Mouse (Mus musculus) spleen, embryonic (tissue): ENCODE results near the gene Wnt4.

Experiments
- CTCF ChIA-PET: fragments of 350-600 bp; sonication (Branson Sonifier 250); formaldehyde crosslinking; loops from one replicate; lab custom pipeline; 2022; lab: Charles Lee

Gene Wnt4

DNA sequence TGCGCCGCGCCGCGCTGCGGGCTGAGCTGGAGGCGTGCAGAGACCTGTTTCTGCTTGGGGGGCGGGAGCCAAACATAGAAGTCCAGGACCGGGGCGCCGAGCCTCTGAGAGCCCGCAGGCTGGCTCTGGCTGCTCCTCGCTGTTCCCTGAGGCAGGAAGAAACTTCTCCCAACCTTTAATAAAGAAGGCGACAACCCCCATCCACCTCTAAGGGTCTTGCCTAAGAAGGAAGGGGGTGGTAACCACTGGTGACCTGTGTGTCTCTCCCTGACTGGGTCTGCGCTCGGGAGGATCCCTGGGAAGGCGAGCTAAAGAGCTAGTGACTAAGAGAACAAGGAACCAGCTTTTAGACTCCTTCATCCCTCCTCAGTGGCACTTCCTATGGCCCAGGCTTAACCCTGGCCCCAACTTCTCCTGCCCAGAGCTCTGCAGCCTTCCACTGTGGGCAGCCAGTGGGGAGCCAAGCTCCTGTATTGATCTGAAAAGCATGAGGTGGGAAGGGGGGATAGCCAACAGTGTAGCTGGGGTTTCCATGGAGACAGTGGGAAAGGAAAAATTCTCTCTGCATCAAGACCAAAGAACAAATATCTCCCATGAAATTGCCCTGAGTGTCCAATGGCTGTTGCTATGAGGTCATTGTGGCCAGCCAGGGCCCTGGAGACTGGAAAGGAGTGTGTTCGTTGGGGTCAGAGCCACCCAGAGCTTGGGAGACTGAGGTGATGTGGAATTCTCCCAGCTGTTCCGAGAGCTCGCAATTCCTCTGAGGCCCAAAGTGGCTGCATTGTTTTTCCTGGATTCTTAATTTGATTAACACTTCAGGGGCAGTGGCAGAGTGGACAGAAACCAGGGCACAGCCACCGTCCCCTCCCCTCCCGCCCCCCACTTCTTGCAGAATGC, 1.1 kb downstream of the Wnt4 start:
- CTCF ChIA-PET = no interaction called here

DNA sequence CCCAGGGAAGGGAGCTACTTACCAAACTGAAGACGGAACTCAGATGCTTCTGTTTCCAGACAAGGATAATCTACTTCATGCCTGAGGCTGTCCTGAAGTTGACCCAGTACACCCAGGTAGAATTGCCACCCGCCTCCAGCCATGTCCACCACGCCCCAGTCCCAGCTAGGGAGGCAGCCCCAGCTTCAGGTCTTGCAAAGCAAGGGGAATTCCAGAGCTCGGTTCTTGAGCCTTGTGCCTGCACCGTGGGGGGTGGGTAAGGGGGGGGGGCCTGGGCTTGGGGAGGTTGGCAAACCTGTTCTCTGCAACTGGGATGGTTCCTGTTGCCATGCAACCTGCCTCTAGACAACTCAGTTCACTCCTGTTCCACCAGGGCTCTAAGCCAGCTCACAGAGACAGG, 2.1 kb downstream of the Wnt4 start:
- CTCF ChIA-PET = no interaction called here

DNA sequence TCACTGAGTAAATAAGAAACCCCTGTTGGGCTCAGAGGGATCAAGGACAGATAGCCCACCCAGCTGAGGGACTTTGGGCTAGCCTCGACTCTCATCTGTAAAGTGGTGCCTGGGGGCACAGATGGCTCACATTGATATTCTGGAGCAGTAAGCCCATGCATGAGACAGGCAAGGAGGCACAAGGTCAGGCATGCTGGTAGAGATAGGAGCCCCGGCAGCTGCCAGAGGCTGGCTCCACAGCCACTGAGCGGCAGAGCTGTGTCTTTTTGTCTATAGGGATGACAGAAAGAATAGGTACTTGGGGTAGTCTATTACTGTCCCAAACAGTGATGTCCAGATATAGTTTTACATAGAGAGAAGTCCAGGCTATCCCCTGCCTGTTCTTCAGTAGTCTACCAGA, 4.0 kb downstream of the Wnt4 start:
- CTCF ChIA-PET = interaction anchor here (0.6 kb wide), 1 partner anchor 18 kb away, joined by 3 read pairs; no protein-coding TSS in a partner anchor

DNA sequence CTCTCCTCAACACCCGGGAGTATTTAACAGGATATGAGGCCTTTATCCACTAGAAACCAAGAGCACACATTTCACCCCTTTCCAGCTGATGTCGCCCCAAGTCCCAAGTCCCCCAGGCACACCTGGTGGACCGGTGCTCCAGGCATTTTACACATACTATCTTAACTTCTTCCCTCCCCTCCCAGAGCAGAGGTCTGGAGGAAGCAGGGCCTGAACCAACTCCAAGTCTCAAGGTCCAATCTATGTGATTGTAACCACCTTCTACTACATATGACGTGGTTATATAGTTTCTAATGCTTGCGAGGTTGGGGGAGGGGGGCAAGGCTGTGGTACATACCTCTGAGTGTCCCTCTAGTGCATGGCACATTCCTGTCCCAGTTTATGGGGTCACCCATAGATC, 4.8 kb downstream of the Wnt4 start:
- CTCF ChIA-PET = no interaction called here

DNA sequence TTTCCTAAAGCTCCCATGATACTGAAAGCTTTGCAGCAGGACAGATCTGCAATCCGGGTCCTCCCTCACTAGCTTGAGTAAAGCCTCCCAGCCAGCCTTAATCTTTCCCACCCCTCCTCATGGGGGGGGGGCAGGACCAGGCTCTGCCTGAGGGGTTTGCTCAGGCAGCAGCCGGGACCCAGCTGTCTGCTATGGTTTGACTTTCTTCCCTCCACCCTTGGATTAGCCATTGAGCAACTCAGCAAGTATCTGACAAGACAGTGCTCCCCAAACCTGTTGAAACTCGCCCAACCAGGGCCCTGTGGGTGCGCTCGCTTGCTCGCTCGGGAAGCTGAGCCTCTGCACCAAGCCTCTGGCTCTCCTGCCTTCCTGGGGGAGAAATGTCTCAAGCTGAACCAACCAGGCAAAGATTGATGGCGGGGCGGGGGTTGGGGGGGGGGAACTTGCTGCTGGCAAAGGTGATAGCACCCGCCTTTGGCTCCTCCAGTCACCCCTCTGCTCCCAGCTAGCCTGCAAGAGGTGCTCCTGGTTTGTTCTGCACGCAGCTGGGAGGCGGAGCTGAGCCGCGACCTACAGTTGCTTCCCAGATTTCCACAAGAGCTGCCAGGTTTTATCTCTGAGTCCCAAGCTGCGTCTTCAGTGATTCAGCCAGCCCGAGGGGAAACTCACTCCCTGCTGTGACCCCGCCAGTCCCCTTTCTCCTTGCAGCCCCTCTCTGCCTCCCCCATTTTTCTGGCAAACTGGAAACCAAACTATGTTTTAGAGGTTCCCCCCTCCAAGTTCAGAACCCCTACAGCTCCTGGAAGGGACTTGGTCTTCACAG, 5.5 kb downstream of the Wnt4 start:
- CTCF ChIA-PET = no interaction called here

DNA sequence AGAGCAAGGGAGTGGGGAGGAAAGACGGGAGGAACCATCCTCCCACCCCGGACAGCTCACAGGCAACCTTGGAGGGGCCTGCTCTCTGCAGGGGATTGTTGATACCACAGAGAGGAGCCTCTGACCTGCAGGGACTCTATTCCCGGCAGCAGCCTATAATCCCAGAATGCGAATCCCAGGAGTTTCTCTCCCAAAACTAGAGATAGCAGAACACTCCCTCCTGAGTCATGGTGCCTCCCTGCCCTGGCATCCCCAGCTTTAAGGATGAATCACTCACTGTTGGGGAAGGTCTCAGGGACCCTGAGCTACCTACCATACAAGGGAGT, 6.1 kb downstream of the Wnt4 start:
- CTCF ChIA-PET = no interaction called here

DNA sequence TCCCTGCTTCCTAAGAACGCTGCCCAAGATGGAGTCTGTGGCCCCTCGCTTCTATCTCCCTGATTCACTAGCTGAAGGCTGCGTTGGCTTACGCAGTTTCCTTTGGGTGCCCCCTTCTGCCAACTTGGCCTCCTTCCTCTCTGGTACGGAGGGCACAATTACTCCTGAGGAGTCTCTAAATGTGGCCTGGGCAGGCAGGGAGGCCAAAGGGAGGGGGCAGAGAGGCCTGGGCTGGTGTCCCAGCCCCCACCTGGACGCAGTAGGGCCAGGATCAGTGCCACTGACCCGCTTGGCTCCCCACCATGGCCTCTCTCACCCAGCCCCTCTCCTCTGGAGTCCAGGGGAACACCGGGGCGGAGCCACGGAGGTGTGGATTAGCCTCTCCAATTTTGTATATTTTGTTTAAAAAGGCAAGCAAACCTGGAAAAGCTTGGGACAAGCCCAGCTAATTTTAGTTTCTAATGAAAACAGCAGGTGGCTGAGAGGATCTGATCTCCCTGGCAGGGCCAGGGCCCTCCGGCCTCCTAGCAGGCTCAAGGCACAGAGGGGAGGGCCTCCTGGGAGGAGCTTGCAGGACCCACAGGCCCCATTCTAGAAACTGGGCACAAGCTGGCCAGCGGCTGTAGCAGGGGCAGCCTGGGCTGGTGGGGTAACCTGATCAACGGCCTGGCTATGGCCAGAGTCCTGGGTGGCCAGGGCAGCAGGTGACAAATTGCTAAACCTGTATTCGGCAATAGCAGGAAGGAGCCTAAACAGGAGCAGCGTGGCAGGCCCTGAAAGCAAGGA, 8.8 kb downstream of the Wnt4 start:
- CTCF ChIA-PET = interaction anchor here (0.5 kb wide), 1 partner anchor 211 kb away, joined by 4 read pairs; no protein-coding TSS in a partner anchor

DNA sequence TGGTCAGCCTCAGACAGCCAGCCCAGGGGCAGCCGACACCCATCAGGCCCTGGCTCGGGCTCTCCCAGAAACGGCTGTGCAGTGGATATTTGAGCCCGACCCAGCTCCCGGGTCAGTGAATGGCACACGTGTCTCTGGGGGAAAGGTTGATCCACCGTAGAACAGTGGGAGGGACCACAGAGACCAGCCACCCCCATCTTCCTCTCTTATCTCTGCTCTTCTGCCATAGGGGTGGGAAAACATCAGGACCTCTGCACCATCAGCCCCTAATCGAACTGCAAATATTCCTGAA, 9.3 kb downstream of the Wnt4 start:
- CTCF ChIA-PET = interaction anchor here (0.5 kb wide), 1 partner anchor 211 kb away, joined by 4 read pairs; no protein-coding TSS in a partner anchor

DNA sequence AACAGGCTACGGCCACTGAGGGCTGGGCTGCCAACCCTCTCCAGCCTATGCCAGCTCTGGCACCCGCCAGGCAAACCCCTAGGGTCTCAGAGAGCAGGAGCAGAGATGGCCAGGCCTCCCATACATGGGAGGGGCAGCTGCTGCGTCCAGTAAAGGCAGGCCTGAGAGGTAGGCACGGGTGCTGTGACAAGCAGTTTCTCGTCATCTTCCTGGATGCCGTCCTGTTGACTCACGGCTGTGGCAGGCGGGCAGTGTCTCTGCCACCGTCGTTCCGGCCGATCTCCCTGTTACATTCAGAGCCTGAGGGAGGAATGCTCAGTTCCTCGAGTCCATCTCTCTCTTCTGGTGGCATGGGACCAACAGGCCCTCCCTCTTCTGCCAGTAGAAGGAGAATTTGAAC, 9.9 kb downstream of the Wnt4 start:
- CTCF ChIA-PET = interaction anchor here (0.6 to 1.5 kb wide), 3 partner anchors 15 to 210 kb away, joined by 3 to 4 read pairs (median 4); no protein-coding TSS in a partner anchor

DNA sequence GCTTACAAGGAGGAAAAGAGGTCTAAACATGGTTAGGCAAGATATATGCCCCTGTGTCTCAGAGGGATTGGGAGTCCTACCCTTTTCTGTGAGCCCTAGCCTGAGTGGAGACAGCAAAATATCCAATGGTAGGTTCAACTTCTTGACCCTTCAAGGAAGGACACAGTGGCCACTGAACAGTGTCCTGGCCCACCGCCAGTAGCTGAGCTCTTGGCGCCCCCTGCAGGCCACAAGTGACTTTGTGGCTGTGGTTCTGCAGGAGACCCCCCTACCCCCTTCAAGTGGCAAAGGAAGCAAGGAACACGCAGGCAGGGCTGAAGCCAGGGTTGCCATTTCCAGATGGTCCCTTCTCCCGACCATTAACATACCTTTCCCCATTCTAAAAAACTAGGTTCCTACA, 10.5 kb downstream of the Wnt4 start:
- CTCF ChIA-PET = interaction anchor here (0.7 to 1.5 kb wide), 2 partner anchors 14 to 1437 kb away, joined by 3 read pairs; partner anchors contain the start of gene Pla2g2c

DNA sequence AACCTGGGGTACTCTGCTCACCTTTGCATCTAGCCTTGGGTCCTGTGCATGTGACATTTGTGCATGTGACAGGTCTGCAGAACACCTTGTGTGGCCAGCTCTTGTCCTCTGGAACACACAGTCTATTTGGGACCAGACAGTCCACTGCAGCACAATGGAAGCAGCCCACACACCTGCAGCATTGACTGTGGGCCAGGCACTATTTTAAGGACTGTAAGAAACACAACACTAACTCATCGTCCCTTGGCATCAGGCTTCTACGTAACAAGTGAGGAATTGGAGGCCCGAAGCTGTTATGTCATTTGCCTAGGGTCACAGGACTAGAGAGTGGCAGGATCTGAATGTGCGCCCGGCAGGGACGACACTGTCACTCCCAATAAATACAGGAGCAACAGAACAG, 12.4 kb downstream of the Wnt4 start:
- CTCF ChIA-PET = no interaction called here

DNA sequence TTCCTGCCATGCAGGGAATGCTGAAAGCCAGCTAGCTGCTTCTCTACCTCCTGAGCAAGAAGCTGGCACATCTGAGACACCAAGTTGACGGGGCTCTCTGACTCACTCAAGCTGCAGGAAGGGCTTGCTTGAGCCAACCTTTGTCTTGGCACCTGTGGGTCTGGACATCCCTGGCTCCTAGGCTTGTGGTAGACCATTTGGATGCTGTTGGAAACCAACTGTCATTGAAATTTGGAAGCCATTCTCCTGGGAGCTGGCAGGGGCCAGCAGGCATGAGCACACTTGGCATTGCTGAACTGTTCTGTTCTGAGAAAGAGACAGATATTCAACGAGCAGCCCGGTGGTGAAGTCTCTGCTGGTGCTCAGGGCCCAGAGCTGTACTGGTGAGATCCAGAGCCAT, 13.0 kb downstream of the Wnt4 start:
- CTCF ChIA-PET = no interaction called here

DNA sequence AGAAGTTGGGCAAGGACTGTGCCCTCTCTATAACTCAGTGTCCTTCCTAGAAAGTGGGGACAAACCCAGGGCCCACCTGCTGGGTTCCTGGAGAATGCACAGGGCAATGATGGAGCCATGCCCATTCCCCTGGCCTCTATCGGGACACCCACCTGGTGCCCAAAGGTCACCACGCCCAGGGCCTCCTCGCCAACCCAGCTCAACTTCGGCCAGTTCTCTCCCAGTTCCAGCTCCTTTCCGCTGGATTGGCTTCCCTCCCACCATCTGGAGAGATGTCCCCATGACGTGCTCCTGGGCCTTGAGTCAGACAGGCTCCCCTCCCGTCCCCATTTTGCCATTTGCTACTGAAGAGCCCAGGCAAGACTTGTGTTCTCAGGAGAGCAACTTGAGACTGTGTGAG, 15.3 kb downstream of the Wnt4 start:
- CTCF ChIA-PET = no interaction called here

DNA sequence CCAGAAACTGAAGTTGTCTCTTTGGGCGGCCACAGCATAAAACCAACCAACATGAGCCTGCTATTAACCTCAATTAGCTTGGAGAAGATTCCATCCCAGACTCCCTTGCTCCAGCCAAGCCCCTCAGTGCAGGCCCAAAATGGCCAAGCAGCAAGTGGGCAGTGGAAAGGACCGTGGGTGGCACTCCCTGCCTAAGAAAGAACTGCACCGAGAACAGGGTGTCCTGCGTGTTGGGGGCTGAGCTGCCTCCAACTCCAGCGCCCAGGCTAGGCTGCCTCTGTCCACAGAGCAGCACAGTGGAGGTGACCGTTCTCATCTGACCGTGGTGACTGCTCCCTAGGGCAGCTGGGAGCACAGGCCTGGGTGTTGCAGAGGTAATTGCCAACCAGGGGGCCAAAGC, 16.7 kb downstream of the Wnt4 start:
- CTCF ChIA-PET = no interaction called here

DNA sequence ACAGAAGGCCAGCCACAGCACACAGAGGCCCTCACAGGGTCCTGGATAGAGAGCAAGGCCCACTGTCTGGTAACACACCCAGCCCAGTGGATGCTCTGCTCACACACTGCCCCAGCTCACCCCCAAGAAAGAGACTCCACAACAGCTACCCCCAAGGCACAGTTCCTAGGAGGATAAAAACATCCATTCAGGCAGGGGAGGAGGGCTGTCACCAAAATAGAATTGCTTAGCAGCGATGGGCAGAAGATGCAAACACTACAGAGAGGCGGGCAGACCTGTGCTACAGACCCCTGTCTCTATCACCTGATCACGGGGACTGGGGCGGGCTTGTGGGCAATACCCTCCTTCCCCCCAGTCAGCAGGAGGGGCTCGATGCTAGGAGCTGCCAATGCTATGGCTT, 17.2 kb downstream of the Wnt4 start:
- CTCF ChIA-PET = no interaction called here

DNA sequence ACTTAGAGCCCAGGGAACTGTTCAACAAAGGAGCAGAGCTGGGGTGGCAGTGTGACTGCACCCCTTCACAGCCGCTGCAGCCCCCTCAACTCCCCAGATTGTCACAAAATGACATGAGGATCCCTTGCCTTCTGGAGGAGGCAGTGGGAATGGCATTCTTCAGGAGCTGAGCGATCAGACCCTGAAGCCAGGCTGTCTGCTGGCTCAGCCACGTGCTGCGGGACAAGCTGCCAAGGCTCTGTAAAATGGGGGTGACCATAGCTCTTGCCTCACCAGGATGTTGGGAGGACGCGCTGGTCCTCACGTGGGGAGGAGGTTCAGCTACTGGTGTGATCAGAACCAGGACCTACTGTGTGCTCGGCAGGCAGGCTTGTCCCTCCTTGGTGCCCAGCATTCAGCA, 17.7 kb downstream of the Wnt4 start:
- CTCF ChIA-PET = no interaction called here

DNA sequence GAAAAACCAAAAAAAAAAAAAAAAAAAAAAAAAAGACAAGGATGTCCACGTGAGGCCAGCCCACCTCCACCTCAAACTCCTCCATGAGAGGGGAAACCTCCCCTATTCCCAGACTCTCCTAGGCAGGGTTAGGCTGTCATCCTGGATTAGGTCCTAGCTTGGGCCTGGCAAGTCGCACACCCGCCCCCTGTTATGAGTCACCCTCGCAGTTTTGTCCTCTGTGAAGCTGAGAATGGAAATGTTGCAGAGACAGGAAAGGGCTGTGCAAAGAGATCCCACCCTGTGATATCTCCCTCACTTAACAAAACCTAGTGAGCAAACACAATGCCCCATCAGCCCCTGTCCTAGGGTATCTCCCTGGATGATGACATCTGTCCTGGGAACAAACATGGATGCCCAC, 20.3 kb downstream of the Wnt4 start:
- CTCF ChIA-PET = no interaction called here

DNA sequence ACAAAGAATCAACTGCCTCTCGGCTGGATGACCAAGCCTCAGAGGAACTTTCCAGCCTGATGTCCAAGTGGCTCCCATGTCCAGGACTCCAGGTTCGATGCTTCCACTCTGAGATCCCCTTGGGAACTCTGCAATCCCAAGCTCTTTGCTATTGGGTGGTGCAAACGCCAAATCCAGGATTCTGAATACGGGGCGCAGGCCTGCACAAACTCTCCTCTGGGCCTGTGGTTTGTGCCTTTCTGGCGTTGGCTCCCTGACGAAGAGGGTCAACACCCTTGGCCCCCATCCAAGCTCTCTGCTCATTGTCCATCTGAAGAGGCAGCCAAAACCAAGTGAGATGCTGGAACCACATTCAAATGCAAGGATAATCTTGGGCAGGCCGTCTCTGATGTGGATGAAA, 21.1 kb downstream of the Wnt4 start:
- CTCF ChIA-PET = no interaction called here

DNA sequence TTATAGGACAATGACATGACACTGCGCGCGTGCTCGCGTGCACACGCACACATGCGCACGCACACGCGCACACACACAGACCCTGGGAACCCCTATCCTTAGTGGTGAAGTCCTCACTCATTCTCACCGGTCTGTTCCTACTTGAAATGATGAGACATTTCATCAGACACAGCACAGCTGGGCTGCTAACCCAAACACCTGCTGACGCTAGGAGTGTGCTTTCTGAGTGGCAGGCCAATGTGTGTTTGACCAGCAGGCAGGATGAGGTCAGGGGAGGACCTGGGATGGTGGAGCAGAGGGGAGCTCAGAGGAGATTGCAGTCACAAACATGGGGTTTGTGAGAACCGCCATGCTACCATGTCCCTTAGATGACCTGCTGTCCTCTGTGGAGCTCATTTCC, 22.9 kb downstream of the Wnt4 start:
- CTCF ChIA-PET = no interaction called here

DNA sequence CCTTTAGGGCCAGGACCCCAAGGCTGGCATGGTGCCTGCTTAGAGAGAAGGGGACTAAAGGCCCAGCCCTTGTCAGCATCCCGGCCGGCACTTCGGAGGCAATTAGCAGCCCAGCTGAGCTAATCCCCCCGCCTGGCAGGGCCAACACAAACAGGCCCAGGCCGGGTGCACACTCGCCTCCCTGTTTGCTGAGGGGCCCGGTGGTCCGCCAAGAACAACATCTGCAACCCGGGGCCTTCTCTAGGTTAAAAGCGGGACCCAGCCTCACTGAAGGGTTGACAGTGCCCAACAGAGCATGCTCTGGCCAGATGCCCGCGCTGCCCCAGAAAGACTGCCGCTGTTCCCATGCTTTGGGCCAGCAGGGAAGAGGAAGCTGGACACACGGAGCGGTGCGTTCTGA, 24.3 kb downstream of the Wnt4 start:
- CTCF ChIA-PET = interaction anchor here (1.1 kb wide), 1 partner anchor 14 kb away, joined by 3 read pairs; no protein-coding TSS in a partner anchor

DNA sequence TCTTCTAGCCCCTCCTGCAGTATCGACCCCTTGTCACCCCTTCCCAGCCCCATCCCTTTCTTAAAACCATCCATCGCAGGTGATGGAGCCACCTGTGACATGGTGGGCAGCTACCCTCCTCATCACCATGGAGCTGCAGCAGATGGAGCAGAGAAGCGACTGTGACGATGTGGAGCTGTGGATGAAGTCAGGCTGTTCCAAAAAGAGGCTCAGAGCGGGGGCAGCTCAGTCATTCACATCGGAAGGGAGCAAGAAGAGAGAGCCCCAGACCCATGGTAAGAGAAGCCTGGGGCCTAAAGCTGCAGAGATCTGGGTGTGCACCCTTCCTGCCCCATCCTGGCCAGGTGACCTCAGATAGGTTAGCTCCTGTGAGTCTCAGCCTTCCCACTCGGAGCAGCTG, 26.8 kb downstream of the Wnt4 start:
- CTCF ChIA-PET = no interaction called here

DNA sequence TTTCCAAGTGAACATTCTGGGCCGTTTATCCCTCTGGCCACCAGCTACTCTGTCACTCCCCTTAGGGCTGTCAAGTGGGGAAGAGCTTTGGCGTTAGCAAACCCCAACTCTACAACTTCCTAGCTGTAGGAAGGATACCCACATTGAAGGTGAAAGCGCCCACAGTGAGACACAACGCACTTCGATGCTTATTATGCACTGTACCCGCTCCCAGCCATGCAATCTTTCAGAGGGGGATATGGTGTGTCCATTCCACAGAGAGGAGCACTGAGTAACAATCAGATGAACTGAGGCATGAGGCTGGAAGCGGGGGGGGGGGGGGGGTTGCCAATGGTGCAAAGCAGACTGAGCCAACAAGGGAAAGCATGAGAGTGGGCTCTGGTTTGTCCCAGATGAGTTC, 27.8 kb downstream of the Wnt4 start:
- CTCF ChIA-PET = no interaction called here
